Mouse (Mus musculus) kidney, embryonic 14.5 days (tissue): ENCODE measurements around the gene Foxn3. TPM values are rescaled to one million over a fixed set of nuclear protein-coding genes. Genes with fewer than 3 reads are reported as not detected.
A peak's percentile ranks its signal among the peaks of the same experiment; 100 is the strongest.

Experiments
- ATAC-seq: fragments of 200-750 bp; cut with Nextera tagmentation; 2 replicates; pipeline ENCODE4 v1.8.0; 2017; ENCODE audit warnings: moderate number of reproducible peaks, mild to moderate bottlenecking, moderate TSS enrichment, moderate library complexity; ENCODE audit not compliant: low FRiP score, low TSS enrichment
- H3K27ac ChIP-seq: fragments of 300-500 bp; sonication (generic); 2 replicates; pipeline ENCODE4 v1.5.1; 2014; ENCODE audit warnings: low read depth, mild to moderate bottlenecking, low read length, moderate library complexity, mixed read lengths
- H3K27me3 ChIP-seq: fragments of 300-500 bp; sonication (generic); 2 replicates; pipeline ENCODE4 v1.6.1; 2014; ENCODE audit warnings: mild to moderate bottlenecking, low read length; ENCODE audit not compliant: control insufficient read depth, insufficient read depth
- H3K36me3 ChIP-seq: fragments of 300-500 bp; sonication (generic); 2 replicates; pipeline ENCODE4 v1.6.1; 2014; ENCODE audit warnings: low read length, mixed read lengths; ENCODE audit not compliant: control insufficient read depth, insufficient read depth
- H3K4me1 ChIP-seq: fragments of 300-500 bp; sonication (generic); 2 replicates; pipeline ENCODE4 v1.6.1; 2014; ENCODE audit warnings: low read length, mixed read lengths; ENCODE audit not compliant: control insufficient read depth, insufficient read depth
- H3K4me2 ChIP-seq: fragments of 300-500 bp; sonication (generic); replicated peaks from 2 replicates; pipeline ENCODE4 v1.6.1; 2014; ENCODE audit warnings: low read depth, mild to moderate bottlenecking, low read length
- H3K4me3 ChIP-seq: fragments of 300-500 bp; sonication (generic); 2 replicates; pipeline ENCODE4 v1.5.1; 2014; ENCODE audit warnings: mild to moderate bottlenecking, low read length
- H3K9ac ChIP-seq: fragments of 300-500 bp; sonication (generic); 2 replicates; pipeline ENCODE4 v1.6.1; 2014; ENCODE audit warnings: low read depth, mild to moderate bottlenecking, low read length, moderate library complexity
- H3K9me3 ChIP-seq: fragments of 300-500 bp; sonication (generic); 2 replicates; pipeline ENCODE4 v1.6.1; 2016; ENCODE audit warnings: low read length; ENCODE audit not compliant: control insufficient read depth
- WGBS: fragments of 180-500 bp; shearing (Covaris S2); extraction: QIAGEN DNeasy Blood & Tissue Kit; methylation state at CpG from one replicate; pipeline ENCODE4 v1.1.7; 2014; 5-methylcytosine and 5-hydroxymethylcytosine counted together
- polyA plus RNA-seq: library from polyadenylated mRNA; unstranded; fragments of >200 nt; fragmentation: Nextera tagmentation; extraction: Ambion mirVana; gene quantifications from 2 replicates; pipeline ENCODE4 v1.2.1, GENCODE M21; 2014

Foxn3 gene
- polyA plus RNA-seq, 1 experiment from 2014 or later = 70.2 TPM

DNA sequence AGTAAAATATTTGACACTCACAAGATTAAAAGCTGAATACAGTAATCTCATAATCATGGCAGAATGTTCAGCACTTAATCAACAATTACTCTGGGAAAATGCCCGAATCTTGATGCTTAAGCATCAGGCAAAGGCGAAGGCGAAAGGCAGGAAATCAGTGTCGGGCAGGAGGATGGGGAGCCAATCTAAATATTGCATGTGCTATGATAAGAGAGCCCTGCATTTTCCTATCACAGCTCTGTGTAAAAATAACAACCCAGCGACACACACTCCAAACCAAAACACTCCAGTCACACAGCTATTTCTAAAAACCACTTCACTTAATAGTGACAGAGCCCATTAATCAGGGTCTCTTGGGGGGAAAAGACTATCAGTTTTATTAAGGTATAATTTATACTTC, 305.8 kb downstream of the Foxn3 start:
- Histone ChIP-seq H3K36me3 (no peaks in the 10 kb centered on the region), H3K4me3 (no peak overlapping the region), H3K4me2 (no peak overlapping the region), H3K9me3 (no peaks in the 10 kb centered on the region), H3K27ac (no peak overlapping the region), H3K27me3 (no peaks in the 10 kb centered on the region), H3K9ac (no peak overlapping the region), H3K4me1 (peaks cover 29% of the 10 kb centered on the region)
- WGBS = 50% methylated on average over 5 of the region's 5 CpGs
- ATAC-seq = no peak; the same call in 1 of the 2 replicates

DNA sequence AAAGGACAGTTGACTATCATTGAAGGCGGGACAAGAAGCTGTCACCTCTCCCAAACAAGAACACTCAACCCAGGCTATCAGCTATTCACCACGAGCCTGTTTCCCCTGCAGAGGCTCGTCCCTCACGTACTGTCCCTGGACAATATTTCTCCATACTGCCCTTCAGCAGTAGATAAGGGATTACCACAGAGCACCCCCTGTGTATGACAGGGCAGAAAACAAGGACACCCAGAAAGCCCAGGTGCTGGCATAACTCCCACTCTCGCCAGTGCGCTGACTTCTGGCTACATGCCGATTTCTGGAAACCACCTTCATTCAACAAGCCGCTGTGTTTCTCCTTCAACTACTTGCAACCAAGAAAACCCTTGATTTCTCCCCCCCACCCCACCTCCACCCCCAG, 306.4 kb downstream of the Foxn3 start:
- 81% methylated on average over 8 of the region's 8 CpGs for WGBS
- Histone ChIP-seq H3K4me1 (peaks cover 29% of the 10 kb centered on the region), H3K27ac (no peak overlapping the region), H3K27me3 (no peaks in the 10 kb centered on the region), H3K9me3 (no peaks in the 10 kb centered on the region), H3K4me3 (no peak overlapping the region), H3K4me2 (no peak overlapping the region), H3K36me3 (no peaks in the 10 kb centered on the region), H3K9ac (no peak overlapping the region)
- ATAC-seq = no peak

DNA sequence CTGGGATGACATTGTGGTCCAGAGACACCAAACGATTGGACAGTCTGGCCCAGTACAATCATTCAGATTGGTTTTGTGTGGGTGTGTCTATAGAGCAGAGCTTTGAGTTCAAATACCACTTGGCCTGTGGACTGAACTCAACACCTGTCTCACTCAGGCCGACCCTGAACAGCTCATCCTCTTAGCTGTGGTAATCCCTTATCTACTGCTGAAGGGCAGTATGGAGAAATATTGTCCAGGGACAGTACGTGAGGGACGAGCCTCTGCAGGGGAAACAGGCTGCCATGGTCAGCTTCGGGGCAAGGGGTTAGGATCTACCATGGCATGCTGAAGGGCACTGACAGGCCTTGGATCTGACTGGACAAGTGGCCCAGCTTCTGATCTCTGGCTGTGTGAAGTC, 306.9 kb downstream of the Foxn3 start:
- H3K4me1 ChIP-seq = peaks cover 29% of the 10 kb centered on the region
- H3K36me3 ChIP-seq = no peaks in the 10 kb centered on the region
- WGBS = 86% methylated on average over 5 of the region's 5 CpGs
- H3K27ac ChIP-seq = no peak overlapping the region
- H3K4me2 ChIP-seq = no peak overlapping the region
- no peaks in the 10 kb centered on the region for H3K27me3 ChIP-seq
- peak; percentile 17; the same call in 1 of the 2 replicates for ATAC-seq
- no peaks in the 10 kb centered on the region for H3K9me3 ChIP-seq
- no peak overlapping the region for H3K4me3 ChIP-seq
- H3K9ac ChIP-seq = no peak overlapping the region

DNA sequence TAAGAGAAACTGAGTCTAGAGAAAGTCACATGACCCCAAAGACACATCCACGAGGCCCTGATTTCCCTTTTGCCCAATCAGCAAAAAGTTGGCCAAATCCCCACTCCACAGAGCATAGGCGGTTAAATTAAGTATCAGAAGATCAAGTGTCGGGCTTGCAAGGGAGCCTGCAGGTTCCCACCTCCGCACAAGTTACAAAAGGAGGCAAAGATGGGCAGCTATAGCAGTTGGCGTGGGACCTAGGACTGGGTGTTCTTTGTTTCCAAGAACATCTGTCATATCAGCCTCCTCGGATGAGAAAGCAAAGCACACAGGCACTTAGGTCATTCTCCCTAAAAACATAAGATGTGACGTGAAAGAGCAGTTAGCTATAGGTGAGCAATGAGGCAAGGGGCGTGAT, 308.9 kb downstream of the Foxn3 start:
- ATAC-seq = no peak
- Histone ChIP-seq H3K4me2 (no peak overlapping the region), H3K27me3 (no peaks in the 10 kb centered on the region), H3K9ac (no peak overlapping the region), H3K4me1 (peaks cover 13% of the 10 kb centered on the region; the same call in 1 of the 2 replicates), H3K4me3 (no peak overlapping the region), H3K9me3 (no peaks in the 10 kb centered on the region), H3K27ac (no peak overlapping the region), H3K36me3 (no peaks in the 10 kb centered on the region)
- 85% methylated on average over 8 of the region's 8 CpGs for WGBS

DNA sequence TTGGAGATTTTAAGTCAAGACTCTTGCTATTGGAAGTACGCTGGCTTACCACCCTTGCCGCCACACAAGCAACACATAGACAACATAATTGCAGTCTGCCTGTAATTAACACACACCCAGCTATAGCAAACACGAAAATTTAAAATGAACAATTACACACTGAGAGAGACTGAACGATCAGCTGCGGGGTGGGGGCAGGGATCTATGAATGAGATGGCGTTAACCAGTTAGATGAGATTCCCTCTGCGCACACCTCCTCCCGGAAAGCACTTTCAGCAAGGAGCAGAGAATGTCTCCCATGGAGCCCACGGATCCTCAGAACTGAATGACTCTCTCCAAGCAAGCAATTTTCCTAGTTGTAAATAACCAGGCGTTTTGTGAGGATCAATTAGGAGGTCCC, 309.8 kb downstream of the Foxn3 start:
- no peaks in the 10 kb centered on the region for H3K27me3 ChIP-seq
- no peaks in the 10 kb centered on the region for H3K36me3 ChIP-seq
- peaks cover 8% of the 10 kb centered on the region; the same call in 1 of the 2 replicates for H3K4me1 ChIP-seq
- WGBS = 84% methylated on average over 10 of the region's 10 CpGs
- H3K9ac ChIP-seq = no peak overlapping the region
- ATAC-seq = no peak
- H3K4me2 ChIP-seq = no peak overlapping the region
- H3K27ac ChIP-seq = no peak overlapping the region
- no peaks in the 10 kb centered on the region for H3K9me3 ChIP-seq
- H3K4me3 ChIP-seq = no peak overlapping the region

DNA sequence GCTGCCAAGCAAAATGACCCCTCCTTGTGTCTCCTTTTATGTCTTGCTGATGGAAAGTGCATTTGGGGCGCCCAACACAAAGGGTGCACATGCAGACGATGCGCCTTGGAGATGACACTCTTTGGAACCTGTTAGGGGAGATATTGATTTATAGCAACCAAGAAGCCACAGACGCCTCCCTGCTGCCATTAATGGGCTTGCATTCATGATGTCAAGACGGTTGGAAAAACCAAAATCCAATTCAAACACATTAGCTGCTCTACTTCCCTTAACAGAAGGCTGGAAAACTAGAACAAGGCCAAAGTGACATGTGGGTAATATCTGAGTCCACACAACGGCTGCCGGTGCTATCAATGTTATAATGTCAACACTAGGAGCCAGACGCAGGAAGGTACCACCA, 314.8 kb downstream of the Foxn3 start:
- Histone ChIP-seq H3K4me1 (0 out of 2 replicates have a peak, but pooled peaks cover 4% of the 10 kb centered on the region), H3K4me3 (no peak overlapping the region), H3K9ac (no peak overlapping the region), H3K4me2 (no peak overlapping the region), H3K27ac (no peak overlapping the region), H3K27me3 (no peaks in the 10 kb centered on the region), H3K9me3 (no peaks in the 10 kb centered on the region), H3K36me3 (no peaks in the 10 kb centered on the region)
- WGBS = 87% methylated on average over 8 of the region's 8 CpGs
- ATAC-seq = no peak

DNA sequence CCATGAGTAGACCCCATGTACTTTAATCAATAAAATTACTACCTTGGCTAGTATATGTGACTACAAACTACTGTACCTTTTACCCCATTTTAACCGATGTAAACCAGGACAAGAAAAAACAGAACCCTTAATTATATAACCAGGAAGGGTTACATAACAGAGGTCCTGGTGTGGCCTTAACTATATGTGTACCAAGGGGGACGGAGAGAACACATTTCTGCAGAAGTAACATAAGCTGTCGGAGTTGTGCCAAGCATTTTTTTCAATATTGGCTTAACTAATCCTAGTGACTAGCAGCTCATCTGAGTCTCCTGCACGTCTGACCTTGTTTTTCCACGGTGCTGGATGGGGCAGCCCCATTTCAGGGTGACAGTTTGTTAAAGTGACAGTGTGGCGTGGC, 315.4 kb downstream of the Foxn3 start:
- no peak for ATAC-seq
- no peak overlapping the region for H3K9ac ChIP-seq
- H3K27me3 ChIP-seq = no peaks in the 10 kb centered on the region
- 0 out of 2 replicates have a peak, but pooled peaks cover 4% of the 10 kb centered on the region for H3K4me1 ChIP-seq
- H3K36me3 ChIP-seq = no peaks in the 10 kb centered on the region
- H3K4me3 ChIP-seq = no peak overlapping the region
- H3K4me2 ChIP-seq = no peak overlapping the region
- H3K27ac ChIP-seq = no peak overlapping the region
- WGBS = 70% methylated on average over 6 of the region's 6 CpGs
- no peaks in the 10 kb centered on the region for H3K9me3 ChIP-seq

DNA sequence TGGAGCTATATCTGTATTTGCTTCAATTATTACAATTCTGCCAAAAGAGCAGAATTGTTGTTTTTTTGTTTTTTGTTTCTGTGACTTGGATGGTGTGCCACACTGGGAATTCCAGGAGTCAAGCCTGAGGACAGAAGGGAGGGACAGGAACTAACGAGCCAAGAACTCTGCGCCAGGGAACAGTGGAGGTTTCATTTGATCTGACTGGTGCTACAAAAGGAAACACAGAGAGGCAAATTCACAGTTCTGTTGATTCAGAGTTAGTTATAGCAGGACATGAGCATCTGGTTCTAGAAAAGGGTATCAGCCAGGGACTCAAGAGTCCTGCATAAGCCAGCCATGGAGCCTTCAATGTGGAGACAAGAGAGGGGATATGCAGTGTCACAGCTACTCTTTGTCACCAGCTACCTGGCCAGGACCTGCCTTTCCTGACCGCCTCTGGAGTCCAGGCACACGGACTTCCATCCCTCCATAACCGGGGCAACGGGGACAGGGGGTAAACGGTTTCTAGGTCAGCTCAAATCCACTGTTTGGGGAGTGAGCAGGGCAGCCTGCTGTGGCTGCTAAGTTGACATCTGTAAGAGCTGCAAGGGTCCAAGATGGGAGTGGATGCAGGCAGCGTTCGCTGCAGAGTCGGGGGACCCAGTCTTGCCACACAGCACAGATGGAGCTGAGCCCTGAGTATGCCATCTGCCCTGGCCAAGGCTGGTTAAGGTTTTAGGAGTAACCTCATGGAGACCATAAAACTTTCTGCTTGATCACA, 316.2 kb downstream of the Foxn3 start:
- WGBS = 71% methylated on average over 10 of the region's 10 CpGs
- H3K4me1 ChIP-seq = 0 out of 2 replicates have a peak, but pooled peaks cover 4% of the 10 kb centered on the region
- H3K36me3 ChIP-seq = no peaks in the 10 kb centered on the region
- no peaks in the 10 kb centered on the region for H3K27me3 ChIP-seq
- H3K9me3 ChIP-seq = no peaks in the 10 kb centered on the region
- H3K9ac ChIP-seq = no peak overlapping the region
- H3K27ac ChIP-seq = no peak overlapping the region
- H3K4me3 ChIP-seq = no peak overlapping the region
- H3K4me2 ChIP-seq = no peak overlapping the region
- ATAC-seq = no peak

DNA sequence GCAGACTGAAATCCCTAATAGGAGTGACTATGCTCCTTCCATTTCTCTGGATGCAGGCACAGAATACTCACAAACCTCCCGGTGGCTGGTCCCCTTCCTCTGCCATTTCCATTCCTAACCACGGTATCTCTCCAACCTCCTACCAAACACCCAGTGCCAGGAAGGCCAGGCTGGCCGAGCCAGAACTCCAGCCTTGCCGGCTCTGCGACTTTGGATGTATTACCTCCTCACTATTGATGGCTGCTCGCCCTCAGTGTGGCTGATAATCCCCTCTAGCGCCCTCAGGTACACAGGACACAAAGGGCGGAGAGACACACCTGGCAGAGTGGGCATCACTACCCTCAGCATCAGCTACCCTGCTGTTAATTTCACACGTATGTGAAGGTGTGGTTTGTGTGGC, 318.7 kb downstream of the Foxn3 start:
- Histone ChIP-seq H3K9me3 (no peaks in the 10 kb centered on the region), H3K36me3 (no peaks in the 10 kb centered on the region), H3K27me3 (no peaks in the 10 kb centered on the region), H3K27ac (no peak overlapping the region), H3K4me3 (no peak overlapping the region), H3K4me2 (no peak overlapping the region), H3K9ac (no peak overlapping the region), H3K4me1 (0 out of 2 replicates have a peak, but pooled peaks cover 4% of the 10 kb centered on the region)
- ATAC-seq = no peak
- WGBS = 92% methylated on average over 9 of the region's 9 CpGs
